Mouse (Mus musculus): ENCODE measurements around the gene T2. TPM values are rescaled to one million over a fixed set of nuclear protein-coding genes. Genes with fewer than 3 reads are reported as not detected.
"Not testable (repeated sequence)": the region's sequence is repeated elsewhere in the genome, so short reads cannot be mapped to it uniquely, and the experiment has no call there.

The T2 gene
- polyA plus RNA-seq, 1 experiment from 2014 or later: 1.2 TPM

- WGBS: 6% methylated on average over 10 of the region's 10 CpGs
- H3K4me2 ChIP-seq (replicated peaks): no peak overlapping the region
- no peak overlapping the region for H3K4me3 ChIP-seq (replicated peaks)
Measured at GRCm38 (mm10) chr17:8389790-8390095, 34.0 kb downstream of the T2 start.

DNA sequence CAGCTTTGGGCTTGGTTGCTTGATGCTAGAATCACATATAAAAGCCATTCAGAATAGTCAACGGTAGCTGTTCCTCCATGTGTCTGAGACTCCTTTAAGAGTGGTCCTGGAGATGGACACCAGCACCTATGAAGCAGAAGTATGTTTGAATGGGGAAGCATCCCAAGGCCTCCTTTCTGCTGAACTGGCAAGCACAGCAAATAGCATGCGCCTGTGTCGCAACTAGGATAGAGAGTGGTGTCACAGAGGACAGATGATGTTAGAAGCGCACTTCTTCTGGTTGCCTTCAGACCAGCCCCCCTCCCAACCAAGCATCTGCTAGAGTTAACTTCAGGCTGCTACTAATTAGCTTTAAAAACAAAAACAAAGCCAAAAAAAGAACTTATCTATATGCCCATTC is 34.7 kb downstream of the T2 start:
- Histone ChIP-seq H3K4me1 (peaks cover 6% of the 10 kb centered on the region), H3K4me3 (replicated peaks) (no peak overlapping the region), H3K27ac (replicated peaks) (no peak overlapping the region), H3K36me3 (no peaks in the 10 kb centered on the region), H3K9ac (no peak overlapping the region), H3K9me3 (replicated peaks) (no peaks in the 10 kb centered on the region), H3K27me3 (peaks cover 39% of the 10 kb centered on the region), H3K4me2 (replicated peaks) (no peak overlapping the region)
- ATAC-seq (ENCODE audit: insufficient number of reproducible peaks, low FRiP score, low TSS enrichment, low read depth): no peak
- WGBS: 61% methylated on average over 4 of the region's 4 CpGs

More at GRCm38 (mm10) chr17:8389790-8390095, 34.0 kb downstream of the T2 start:
- peaks cover 6% of the 10 kb centered on the region for H3K4me1 ChIP-seq
- H3K9me3 ChIP-seq (replicated peaks): no peaks in the 10 kb centered on the region
- no peak for ATAC-seq (ENCODE audit: insufficient number of reproducible peaks, low FRiP score, low TSS enrichment, low read depth)
- no peak overlapping the region for H3K9ac ChIP-seq
- peaks cover 39% of the 10 kb centered on the region for H3K27me3 ChIP-seq
- H3K27ac ChIP-seq (replicated peaks): no peak overlapping the region
- H3K36me3 ChIP-seq: no peaks in the 10 kb centered on the region

GRCm38 (mm10) chr17:8396371-8396770 is 40.6 kb downstream of the T2 start:
- ATAC-seq (ENCODE audit: insufficient number of reproducible peaks, low FRiP score, low TSS enrichment, low read depth): no peak
- no peaks in the 10 kb centered on the region for H3K4me1 ChIP-seq
- H3K27ac ChIP-seq (replicated peaks): no peak overlapping the region
- H3K4me2 ChIP-seq (replicated peaks): no peak overlapping the region
- no peaks in the 10 kb centered on the region for H3K36me3 ChIP-seq
- H3K9ac ChIP-seq: no peak overlapping the region
- H3K9me3 ChIP-seq (replicated peaks): no peaks in the 10 kb centered on the region
- no peaks in the 10 kb centered on the region; the same call in 1 of the 2 replicates for H3K27me3 ChIP-seq
- H3K4me3 ChIP-seq (replicated peaks): no peak overlapping the region
- WGBS: 58% methylated on average over 4 of the region's 4 CpGs

- H3K4me3 ChIP-seq (replicated peaks): no peak overlapping the region
- H3K27ac ChIP-seq (replicated peaks): no peak overlapping the region
- no peaks in the 10 kb centered on the region for H3K36me3 ChIP-seq
- H3K27me3 ChIP-seq: no peaks in the 10 kb centered on the region
- no peaks in the 10 kb centered on the region for H3K4me1 ChIP-seq
- H3K4me2 ChIP-seq (replicated peaks): no peak overlapping the region
- no peak overlapping the region for H3K9ac ChIP-seq
- WGBS: 54% methylated on average over 2 of the region's 2 CpGs
- no peaks in the 10 kb centered on the region for H3K9me3 ChIP-seq (replicated peaks)
- no peak for ATAC-seq (ENCODE audit: insufficient number of reproducible peaks, low FRiP score, low TSS enrichment, low read depth)
Measured at GRCm38 (mm10) chr17:8397946-8398345, 42.2 kb downstream of the T2 start.

DNA sequence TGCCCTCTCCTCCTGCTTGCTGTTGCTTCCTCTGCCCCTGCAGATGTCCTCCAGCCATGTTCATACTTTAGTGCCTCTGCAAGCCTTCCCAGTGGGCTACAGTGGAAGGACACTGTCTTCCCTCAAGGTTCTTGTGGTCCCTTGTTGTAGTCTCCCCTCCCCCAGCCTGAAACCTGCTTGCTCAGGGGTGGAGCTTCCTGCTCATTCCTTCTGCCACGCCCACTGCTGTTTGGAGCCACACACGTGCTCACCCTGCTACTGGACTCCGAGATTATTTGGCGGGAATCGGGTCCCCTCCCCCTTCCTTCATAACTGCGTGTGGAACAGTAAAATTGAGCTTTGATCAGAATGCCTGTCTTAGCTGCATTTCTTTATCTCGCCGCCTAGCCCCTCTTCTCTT is 48.1 kb downstream of the T2 start:
- H3K36me3 ChIP-seq; H3K4me1 ChIP-seq; H3K4me3 ChIP-seq (replicated peaks); H3K9me3 ChIP-seq (replicated peaks); H3K27me3 ChIP-seq; H3K27ac ChIP-seq (replicated peaks); H3K4me2 ChIP-seq (replicated peaks); H3K9ac ChIP-seq; ATAC-seq (ENCODE audit: insufficient number of reproducible peaks, low FRiP score, low TSS enrichment, low read depth): not testable (repeated sequence)
- 48% methylated on average over 8 of the region's 8 CpGs for WGBS

- no peak for ATAC-seq (ENCODE audit: insufficient number of reproducible peaks, low FRiP score, low TSS enrichment, low read depth)
- Histone ChIP-seq H3K27me3 (no peaks in the 10 kb centered on the region), H3K9me3 (replicated peaks) (no peaks in the 10 kb centered on the region), H3K27ac (replicated peaks) (no peak overlapping the region), H3K4me1 (peaks cover 9% of the 10 kb centered on the region; the same call in 1 of the 2 replicates), H3K9ac (no peak overlapping the region), H3K36me3 (no peaks in the 10 kb centered on the region), H3K4me3 (replicated peaks) (no peak overlapping the region), H3K4me2 (replicated peaks) (no peak overlapping the region)
- WGBS: 41% methylated on average over 6 of the region's 6 CpGs
Measured at GRCm38 (mm10) chr17:8406285-8406684, 50.5 kb downstream of the T2 start.

DNA sequence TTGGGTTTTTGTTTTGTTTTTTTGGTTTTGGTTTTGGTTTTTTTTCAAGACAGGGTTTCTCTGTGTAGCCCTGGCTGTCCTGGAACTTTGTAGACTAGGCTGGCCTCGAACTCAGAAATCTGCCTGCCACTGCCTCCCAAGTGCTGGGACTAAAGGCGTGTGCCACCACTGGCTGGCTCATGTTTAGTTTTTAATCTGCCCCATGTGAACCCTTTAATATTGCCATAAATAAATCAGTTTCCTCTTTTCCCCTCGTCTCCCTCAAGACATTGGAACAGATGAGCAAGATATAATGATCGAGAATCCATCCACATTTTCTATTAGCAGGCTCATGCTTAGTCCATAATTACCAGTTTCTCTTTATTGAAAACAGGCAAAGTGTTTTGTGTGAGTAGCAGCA is 52.2 kb downstream of the T2 start:
- ATAC-seq (ENCODE audit: insufficient number of reproducible peaks, low FRiP score, low TSS enrichment, low read depth); H3K27me3 ChIP-seq; H3K9me3 ChIP-seq (replicated peaks); H3K36me3 ChIP-seq; H3K4me3 ChIP-seq (replicated peaks); H3K4me1 ChIP-seq; H3K27ac ChIP-seq (replicated peaks); H3K4me2 ChIP-seq (replicated peaks); H3K9ac ChIP-seq: not testable (repeated sequence)
- 45% methylated on average over 4 of the region's 4 CpGs for WGBS

DNA sequence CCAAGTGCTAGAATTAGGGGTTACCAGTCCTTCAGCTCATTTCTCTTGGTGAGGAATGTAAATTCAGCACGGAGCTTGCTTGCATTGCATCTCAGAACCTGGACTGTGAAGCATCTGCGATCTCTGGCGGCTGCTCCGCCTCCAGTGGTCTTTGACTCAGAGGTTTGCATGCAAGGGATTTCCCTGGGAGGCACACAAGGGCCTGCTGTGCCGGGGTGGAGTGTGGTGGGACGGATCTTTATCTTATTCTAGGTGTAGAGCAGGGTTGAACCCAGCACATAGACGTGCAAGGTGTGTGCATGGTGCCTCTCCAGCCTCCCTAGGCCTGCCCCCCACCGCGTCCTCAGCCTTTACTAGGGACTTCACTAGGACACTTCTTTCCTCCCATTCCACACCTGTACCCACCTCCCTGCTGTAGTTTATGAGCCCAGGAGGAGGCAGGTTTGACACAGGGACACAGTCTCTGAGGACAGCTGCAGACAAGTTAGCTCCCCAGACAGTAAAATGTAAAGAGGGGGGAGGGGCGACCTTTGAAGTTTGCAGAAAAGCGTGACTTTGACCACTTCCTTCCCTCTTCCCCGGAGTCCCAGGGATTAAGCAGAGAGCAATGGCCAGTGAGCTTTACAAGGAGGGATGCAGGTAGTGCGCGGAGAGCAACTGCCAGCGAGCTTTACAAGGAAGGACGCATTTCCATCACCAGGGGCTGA is 53.0 kb downstream of the T2 start:
- 0 out of 2 replicates have a peak, but pooled peaks cover under 1% of the 10 kb centered on the region for H3K27me3 ChIP-seq
- no peaks in the 10 kb centered on the region for H3K36me3 ChIP-seq
- H3K4me1 ChIP-seq: peaks cover 9% of the 10 kb centered on the region; the same call in 1 of the 2 replicates
- no peak for ATAC-seq (ENCODE audit: insufficient number of reproducible peaks, low FRiP score, low TSS enrichment, low read depth)
- no peaks in the 10 kb centered on the region for H3K9me3 ChIP-seq (replicated peaks)
- H3K9ac ChIP-seq: no peak overlapping the region
- H3K4me3 ChIP-seq (replicated peaks): no peak overlapping the region
- no peak overlapping the region for H3K4me2 ChIP-seq (replicated peaks)
- H3K27ac ChIP-seq (replicated peaks): no peak overlapping the region
- 5% methylated on average over 16 of the region's 16 CpGs for WGBS

GRCm38 (mm10) chr17:8410330-8410729 is 54.5 kb downstream of the T2 start:
- H3K36me3 ChIP-seq: no peaks in the 10 kb centered on the region
- WGBS: 79% methylated on average over 2 of the region's 2 CpGs
- no peaks in the 10 kb centered on the region for H3K9me3 ChIP-seq (replicated peaks)
- no peak for ATAC-seq (ENCODE audit: insufficient number of reproducible peaks, low FRiP score, low TSS enrichment, low read depth)
- H3K4me3 ChIP-seq (replicated peaks): no peak overlapping the region
- H3K27me3 ChIP-seq: 0 out of 2 replicates have a peak, but pooled peaks cover 7% of the 10 kb centered on the region
- no peak overlapping the region for H3K27ac ChIP-seq (replicated peaks)
- H3K4me2 ChIP-seq (replicated peaks): no peak overlapping the region
- no peak overlapping the region for H3K9ac ChIP-seq
- peaks cover 9% of the 10 kb centered on the region; the same call in 1 of the 2 replicates for H3K4me1 ChIP-seq

DNA sequence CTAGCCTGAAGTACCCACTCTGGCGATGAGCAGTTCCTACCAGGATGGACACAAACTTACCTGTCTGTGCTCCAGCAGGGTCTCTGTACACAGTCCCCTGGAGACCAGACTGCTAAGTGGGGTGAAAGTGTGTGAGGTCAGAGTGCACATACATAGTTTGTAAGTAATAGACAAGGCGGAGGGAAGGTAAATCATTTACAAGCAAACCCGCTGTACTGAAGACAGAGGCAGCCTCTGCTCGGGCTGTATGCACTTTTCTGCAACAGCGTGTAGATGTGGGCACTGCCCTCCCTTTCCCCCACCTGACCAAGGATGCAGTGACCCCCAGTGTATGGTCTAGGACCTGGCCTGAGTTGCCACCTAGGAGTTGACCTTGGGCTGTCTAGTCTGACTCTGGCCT is 57.9 kb downstream of the T2 start:
- 0 out of 2 replicates have a peak, but pooled peaks cover 7% of the 10 kb centered on the region for H3K27me3 ChIP-seq
- H3K27ac ChIP-seq (replicated peaks): no peak overlapping the region
- no peak overlapping the region for H3K9ac ChIP-seq
- H3K4me1 ChIP-seq: peaks cover 6% of the 10 kb centered on the region; the same call in 1 of the 2 replicates
- H3K36me3 ChIP-seq: no peaks in the 10 kb centered on the region
- WGBS: 62% methylated on average over 5 of the region's 5 CpGs
- no peak for ATAC-seq (ENCODE audit: insufficient number of reproducible peaks, low FRiP score, low TSS enrichment, low read depth)
- no peak overlapping the region for H3K4me3 ChIP-seq (replicated peaks)
- no peak overlapping the region for H3K4me2 ChIP-seq (replicated peaks)
- no peaks in the 10 kb centered on the region for H3K9me3 ChIP-seq (replicated peaks)

- no peak overlapping the region for H3K9ac ChIP-seq
- 15% methylated on average over 8 of the region's 8 CpGs for WGBS
- H3K4me3 ChIP-seq (replicated peaks): no peak overlapping the region
- no peaks in the 10 kb centered on the region for H3K36me3 ChIP-seq
- no peak overlapping the region for H3K27ac ChIP-seq (replicated peaks)
- no peaks in the 10 kb centered on the region for H3K9me3 ChIP-seq (replicated peaks)
- H3K4me1 ChIP-seq: no peaks in the 10 kb centered on the region
- no peak for ATAC-seq (ENCODE audit: insufficient number of reproducible peaks, low FRiP score, low TSS enrichment, low read depth)
- H3K27me3 ChIP-seq: 0 out of 2 replicates have a peak, but pooled peaks cover 7% of the 10 kb centered on the region
- no peak overlapping the region for H3K4me2 ChIP-seq (replicated peaks)
Measured at GRCm38 (mm10) chr17:8415533-8415932, 59.7 kb downstream of the T2 start.

DNA sequence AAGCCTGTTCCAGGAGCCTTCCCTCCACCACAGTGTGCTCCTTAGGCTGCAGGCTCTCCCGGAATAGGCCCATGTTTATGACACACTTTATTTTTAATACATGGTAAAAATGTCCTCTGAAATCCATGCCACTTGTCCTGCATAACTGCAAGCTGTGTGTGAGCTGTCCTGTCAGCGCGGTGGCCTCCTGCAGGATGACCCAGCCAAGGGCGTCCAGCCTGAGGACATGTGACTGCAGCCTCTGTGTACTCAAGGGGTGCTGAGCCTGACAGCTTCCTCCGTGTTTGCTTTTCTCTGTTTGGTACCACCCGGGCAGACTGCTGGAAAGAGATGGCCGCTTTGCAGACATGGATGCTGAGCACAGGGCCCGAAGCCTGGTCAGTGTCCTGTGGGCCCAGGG is 61.1 kb downstream of the T2 start:
- WGBS: 59% methylated on average over 8 of the region's 8 CpGs
- Histone ChIP-seq H3K4me3 (replicated peaks) (no peak overlapping the region), H3K36me3 (no peaks in the 10 kb centered on the region), H3K27ac (replicated peaks) (no peak overlapping the region), H3K4me2 (replicated peaks) (no peak overlapping the region), H3K4me1 (no peaks in the 10 kb centered on the region), H3K9me3 (replicated peaks) (no peaks in the 10 kb centered on the region), H3K9ac (no peak overlapping the region), H3K27me3 (0 out of 2 replicates have a peak, but pooled peaks cover 7% of the 10 kb centered on the region)
- no peak for ATAC-seq (ENCODE audit: insufficient number of reproducible peaks, low FRiP score, low TSS enrichment, low read depth)

All from embryonic facial prominence, embryonic 15.5 days (tissue).